Mouse (Mus musculus) testis, postnatal 10 days (tissue): ENCODE results near the gene Kcnc2.
A peak's percentile ranks its signal among the peaks of the same experiment; 100 is the strongest.

Source experiments
- DNase-seq: peaks from one replicate; pipeline ENCODE4 v3.0.0; 2021; ENCODE audit warnings: low spot score

The Kcnc2 gene

GRCm38 (mm10) chr10:112394399-112394970 is 123.6 kb downstream of the Kcnc2 start:
- no peak for DNase-seq

- no peak for DNase-seq
Observed at GRCm38 (mm10) chr10:112397194-112397593, 126.3 kb downstream of the Kcnc2 start.

GRCm38 (mm10) chr10:112400591-112401404 is 129.9 kb downstream of the Kcnc2 start:
- no peak for DNase-seq

GRCm38 (mm10) chr10:112409525-112409924 is 138.6 kb downstream of the Kcnc2 start:
- DNase-seq = no peak

- peak; percentile 39 for DNase-seq
Observed at GRCm38 (mm10) chr10:112423327-112423726, 152.4 kb downstream of the Kcnc2 start.

GRCm38 (mm10) chr10:112436950-112437349 is 166.0 kb downstream of the Kcnc2 start:
- no peak for DNase-seq

GRCm38 (mm10) chr10:112444640-112445039 is 173.7 kb downstream of the Kcnc2 start:
- no peak for DNase-seq

GRCm38 (mm10) chr10:112450910-112451309 is 180.0 kb downstream of the Kcnc2 start:
- no peak for DNase-seq

- DNase-seq = no peak
Observed at GRCm38 (mm10) chr10:112468689-112469384, 197.9 kb downstream of the Kcnc2 start.

GRCm38 (mm10) chr10:112474122-112474810 is 203.3 kb downstream of the Kcnc2 start:
- DNase-seq = no peak

- no peak for DNase-seq
Observed at GRCm38 (mm10) chr10:112481461-112481860, 210.5 kb downstream of the Kcnc2 start.

GRCm38 (mm10) chr10:112481921-112482607 is 211.1 kb downstream of the Kcnc2 start:
- no peak for DNase-seq

- DNase-seq = no peak
Observed at GRCm38 (mm10) chr10:112484387-112485105, 213.6 kb downstream of the Kcnc2 start.

- DNase-seq = no peak
Observed at GRCm38 (mm10) chr10:112485819-112486218, 214.9 kb downstream of the Kcnc2 start.

- DNase-seq = no peak
Observed at GRCm38 (mm10) chr10:112488751-112489150, 217.8 kb downstream of the Kcnc2 start.
